Mouse (Mus musculus) left cerebral cortex, adult 11 months (tissue): ENCODE measurements around the gene Aff4.
A peak's percentile ranks its signal among the peaks of the same experiment; 100 is the strongest.
"Not testable (repeated sequence)": the region's sequence is repeated elsewhere in the genome, so short reads cannot be mapped to it uniquely, and the experiment has no call there.

Source experiments
- DNase-seq: peaks from one replicate; pipeline ENCODE4 v3.0.0; 2022; ENCODE audit warnings: low spot score

Aff4 gene

GRCm38 (mm10) chr11:53350291-53351223 lies at the start of gene Aff4:
Aff4 (plus strand) TSS chr11:53350833.
- peak; percentile 87 for DNase-seq

GRCm38 (mm10) chr11:53301167-53301515 lies 49.5 kb upstream of the Aff4 start:
- no peak for DNase-seq

DNA sequence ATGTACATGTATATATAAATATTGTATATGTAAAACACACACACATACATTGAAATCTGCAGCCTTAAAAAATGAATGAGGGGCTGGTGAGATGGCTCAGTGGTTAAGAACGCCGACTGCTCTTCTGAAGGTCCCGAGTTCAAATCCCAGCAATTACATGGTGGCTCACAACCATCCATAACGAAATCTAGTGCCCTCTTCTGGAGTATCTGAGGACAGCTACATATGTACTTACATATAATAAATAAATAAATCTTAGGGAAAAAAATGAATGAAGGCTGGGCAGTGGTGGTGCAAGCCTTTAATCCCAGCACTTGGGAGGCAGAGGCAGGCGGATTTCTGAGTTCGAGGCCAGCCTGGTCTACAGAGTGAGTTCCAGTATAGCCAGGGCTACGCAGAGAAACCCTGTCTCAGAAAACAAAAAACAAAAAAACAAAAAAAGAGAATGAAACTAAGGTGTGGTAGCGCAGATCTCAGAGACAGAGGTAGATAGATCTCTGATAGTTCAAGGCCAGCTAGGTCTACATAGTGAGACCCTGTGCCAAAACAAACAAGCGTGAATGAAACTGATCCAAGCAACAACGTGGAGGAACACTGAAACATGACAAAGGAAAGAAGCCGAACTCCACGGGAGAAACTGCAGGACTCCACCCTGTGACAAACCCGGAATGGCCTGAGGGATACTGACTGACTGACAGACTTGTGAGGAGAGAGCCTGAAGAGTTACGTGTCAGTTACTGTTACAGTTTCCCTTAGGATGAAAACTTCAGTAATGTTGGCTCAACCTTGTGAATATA lies 46.4 kb upstream of the Aff4 start:
- no peak for DNase-seq

DNA sequence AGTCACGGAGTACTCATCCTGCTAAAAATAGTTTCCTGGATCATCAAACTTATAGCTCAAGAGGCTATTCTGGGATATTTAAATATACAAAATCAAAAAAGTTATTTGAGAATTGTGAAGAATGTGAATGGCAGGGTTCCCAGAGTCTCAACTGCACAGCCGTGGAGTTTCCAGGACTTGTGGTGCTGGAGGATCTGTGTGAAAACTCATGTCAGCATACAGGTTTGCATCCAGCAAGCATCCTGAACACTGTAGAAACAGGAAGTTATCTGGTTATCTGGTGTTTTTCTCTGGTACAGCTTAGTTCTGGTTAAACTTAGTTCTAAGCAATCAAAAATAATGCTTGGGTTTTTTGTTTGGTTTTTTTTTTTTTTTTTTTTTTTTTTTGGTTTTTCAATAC lies 43.7 kb upstream of the Aff4 start:
- no peak for DNase-seq

DNA sequence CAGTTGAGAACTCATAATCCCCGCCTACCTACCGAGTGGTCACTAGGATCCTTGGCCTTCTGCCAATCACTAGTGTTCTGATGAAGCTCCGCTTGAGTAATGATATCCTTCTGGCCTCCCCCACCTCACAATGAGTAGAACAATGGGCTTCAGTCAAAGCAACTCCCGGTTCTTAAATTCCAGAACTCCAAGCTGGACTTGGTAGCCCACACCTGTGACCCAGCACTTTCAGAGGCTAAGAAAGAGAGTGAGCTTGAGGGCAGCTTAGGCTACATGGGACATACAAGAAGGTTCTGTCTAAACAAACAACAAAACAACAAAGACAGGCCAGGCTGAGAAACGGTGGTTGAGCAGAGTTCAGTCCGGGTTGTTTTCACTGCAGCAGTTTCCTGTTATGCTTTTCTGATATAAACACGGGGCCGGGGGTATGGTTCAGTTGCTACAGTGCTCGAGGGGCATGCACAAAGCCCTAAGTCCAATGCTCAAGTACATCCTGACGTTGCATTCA lies 43.0 kb upstream of the Aff4 start:
- DNase-seq, result no peak

- DNase-seq, result no peak
These were observed 42.3 kb upstream of the Aff4 start for GRCm38 (mm10) chr11:53308251-53308864.

DNA sequence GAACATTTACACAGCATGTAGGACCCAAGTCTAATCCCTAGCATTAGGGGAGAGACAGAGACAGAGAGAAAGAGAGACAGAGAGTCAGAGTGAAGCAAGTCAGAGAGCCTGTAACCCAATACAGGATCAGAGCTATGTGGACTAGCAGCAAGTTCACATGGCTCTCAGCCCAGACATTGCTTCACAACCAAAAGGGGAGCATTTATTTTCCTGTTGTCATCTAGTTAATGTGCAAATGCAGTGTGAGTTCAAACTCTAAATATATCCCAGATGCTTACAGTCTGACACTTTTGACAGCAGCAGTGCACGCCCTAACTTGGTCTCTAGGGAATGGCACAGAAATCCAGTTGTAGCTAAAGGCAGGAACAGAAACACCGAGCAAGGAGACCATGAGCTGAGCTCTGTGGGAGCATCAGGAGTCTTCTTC lies 41.7 kb upstream of the Aff4 start:
- DNase-seq, result no peak

DNA sequence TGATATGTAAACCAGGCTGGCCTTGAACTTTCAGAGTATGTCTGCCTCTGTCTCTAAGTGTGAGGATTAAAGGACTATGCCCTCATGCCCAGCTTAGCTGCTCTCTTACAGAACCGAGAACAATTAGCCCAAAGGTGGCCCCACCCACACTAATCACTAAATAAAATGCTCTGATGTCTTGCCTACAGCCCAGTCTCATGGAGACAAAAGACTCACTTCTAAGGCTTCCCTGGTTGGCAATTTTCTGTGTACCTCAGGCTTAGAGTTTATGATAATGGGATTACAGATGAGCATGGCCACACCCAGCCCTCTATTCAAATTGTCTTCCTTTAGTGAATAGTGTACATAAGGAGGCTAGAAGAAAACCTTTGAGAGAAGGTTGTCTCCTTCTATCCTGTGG lies 39.2 kb upstream of the Aff4 start:
- DNase-seq, result no peak

- not testable (repeated sequence) for DNase-seq
These were observed 37.8 kb upstream of the Aff4 start for GRCm38 (mm10) chr11:53312823-53313222.

- DNase-seq, result no peak
These were observed 35.9 kb upstream of the Aff4 start for GRCm38 (mm10) chr11:53314770-53315173.

GRCm38 (mm10) chr11:53316996-53317395 lies 33.6 kb upstream of the Aff4 start:
- DNase-seq, result no peak

DNA sequence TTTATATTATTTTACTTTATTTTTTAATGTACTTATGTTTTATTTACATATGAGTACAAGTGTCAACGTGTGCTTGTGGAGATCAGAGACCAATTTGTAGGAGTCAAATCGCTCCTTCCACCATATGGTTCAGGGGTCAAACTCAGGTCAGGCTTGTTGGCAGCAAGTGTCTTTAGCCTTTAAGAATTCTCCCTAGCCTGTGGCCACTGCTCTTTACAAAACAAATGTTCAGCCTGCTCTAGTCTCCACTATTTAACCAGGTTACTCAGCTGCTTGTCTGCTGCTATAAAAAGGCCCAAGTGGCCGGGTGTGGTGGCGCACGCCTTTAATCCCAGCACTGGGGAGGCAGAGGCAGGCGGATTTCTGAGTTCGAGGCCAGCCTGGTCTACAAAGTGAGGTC lies 32.6 kb upstream of the Aff4 start:
- no peak for DNase-seq

GRCm38 (mm10) chr11:53318568-53318967 lies 32.1 kb upstream of the Aff4 start:
- not testable (repeated sequence) for DNase-seq

DNA sequence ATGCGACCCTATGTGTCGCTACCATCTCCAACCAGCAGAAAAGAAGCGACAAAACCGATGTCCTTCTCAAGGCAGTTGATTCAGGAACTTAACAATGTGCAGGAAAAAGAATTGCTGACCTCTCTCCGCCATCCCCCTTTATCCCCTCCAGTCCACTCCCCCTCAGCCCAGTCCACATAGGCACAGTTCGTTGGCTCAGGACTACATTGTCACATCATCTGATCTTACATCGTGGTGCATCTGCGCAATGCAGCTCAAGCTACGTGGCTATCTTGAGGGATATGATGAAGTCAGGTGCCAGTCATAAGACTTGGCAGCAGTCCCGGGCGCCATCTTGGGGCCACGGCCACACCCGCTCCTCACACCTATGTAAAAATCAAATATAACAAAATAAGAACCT lies 30.8 kb upstream of the Aff4 start:
- DNase-seq, result not testable (repeated sequence)

DNA sequence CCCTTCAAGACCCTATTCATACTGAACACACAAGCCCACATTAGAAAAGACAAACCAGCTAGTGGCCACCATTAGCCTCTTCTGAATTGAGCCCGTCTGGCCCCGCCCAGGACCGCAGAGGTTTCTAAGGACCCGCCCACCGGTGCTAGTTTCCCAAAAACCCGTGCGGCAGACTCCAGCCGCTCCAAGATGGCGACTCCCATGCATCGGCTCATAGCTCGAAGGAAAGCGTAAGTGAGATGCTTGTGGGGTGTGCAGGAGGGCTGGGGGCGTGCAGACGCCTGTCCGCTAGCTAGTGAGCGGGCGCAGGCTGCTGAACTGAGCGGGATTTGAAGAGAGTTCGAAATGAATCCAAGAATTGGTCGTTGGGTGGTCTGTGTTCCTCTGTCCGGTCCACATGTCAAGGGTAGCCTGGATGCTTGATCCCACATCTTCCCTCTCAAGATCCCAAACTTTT lies 26.1 kb upstream of the Aff4 start, which contains the start of gene Zcchc10:
Zcchc10 (plus strand) TSS at position 168 of the 457 bp plus-strand sequence.
- peak; percentile 76 for DNase-seq

DNA sequence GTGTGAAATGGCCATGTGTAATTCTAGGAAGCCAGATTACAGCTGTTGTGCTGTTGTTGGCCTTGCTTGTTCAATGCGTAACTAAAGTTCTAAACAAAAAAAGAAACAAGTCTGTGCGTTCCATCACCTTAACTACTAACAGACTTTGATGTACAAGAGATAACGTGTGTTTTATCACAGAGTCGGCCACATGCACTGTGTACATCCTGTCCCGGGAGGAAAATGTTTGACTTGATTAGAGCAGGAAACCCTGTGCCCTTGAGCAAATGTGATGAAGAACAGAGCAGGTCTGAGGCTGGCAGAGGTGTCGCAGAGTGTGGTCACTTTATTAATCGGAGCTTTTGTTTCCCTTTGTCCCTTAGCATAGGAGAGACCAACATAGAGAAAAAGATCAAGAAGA lies 20.3 kb upstream of the Aff4 start:
- DNase-seq, result no peak

GRCm38 (mm10) chr11:53331121-53331520 lies 19.5 kb upstream of the Aff4 start:
- DNase-seq, result no peak

GRCm38 (mm10) chr11:53332076-53332680 lies 18.5 kb upstream of the Aff4 start:
- DNase-seq, result no peak

- DNase-seq, result no peak
These were observed 15.0 kb upstream of the Aff4 start for GRCm38 (mm10) chr11:53335505-53336181.

GRCm38 (mm10) chr11:53336182-53336571 lies 14.5 kb upstream of the Aff4 start:
- DNase-seq, result no peak

GRCm38 (mm10) chr11:53336924-53337323 lies 13.7 kb upstream of the Aff4 start:
- DNase-seq, result no peak
